Mouse (Mus musculus) stomach, postnatal 0 days (tissue): Measurements from ENCODE around the gene Nfib.

Experiments used
- CTCF ChIP-seq: IDR thresholded peaks from 2 replicates; pipeline ENCODE4 v1.5.1; 2016; ENCODE audit warnings: antibody characterized with exemption, low read depth, mild to moderate bottlenecking, moderate library complexity
- EP300 ChIP-seq: optimal IDR thresholded peaks from 2 replicates; pipeline ENCODE3; 2016; ENCODE audit warnings: antibody characterized with exemption

DNA sequence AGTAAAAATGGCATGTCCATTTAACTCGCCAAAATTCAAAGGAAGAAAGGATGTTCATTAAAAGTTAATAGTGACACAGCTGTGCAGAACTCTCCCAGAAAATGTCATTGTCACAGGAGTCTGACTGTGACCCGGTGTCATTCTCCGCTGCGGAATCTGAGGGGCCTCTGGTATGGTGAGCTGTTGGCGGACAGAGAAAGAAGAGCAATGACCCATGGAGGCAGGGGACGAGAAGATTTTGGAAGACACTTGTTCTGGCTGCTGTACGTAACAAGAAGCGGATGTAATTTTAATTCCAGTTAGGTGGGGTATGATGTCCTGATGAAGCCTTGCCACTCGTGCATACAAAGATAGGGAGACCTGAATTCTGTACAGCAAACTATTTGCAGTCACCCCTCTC lies 120.0 kb downstream of the Nfib start:
- TF ChIP-seq CTCF, result no peak
- TF ChIP-seq EP300, result no peak
